Mouse (Mus musculus) neural tube, embryonic 12.5 days (tissue): ENCODE results near the gene Cyp11a1. TPM values are rescaled to one million over a fixed set of nuclear protein-coding genes. Genes with fewer than 3 reads are reported as not detected.

Source experiments
- ATAC-seq: fragments of 200-750 bp; cut with Nextera tagmentation; 2 replicates; pipeline ENCODE4 v1.8.0; 2017; ENCODE audit warnings: low read depth, mild to moderate bottlenecking, moderate TSS enrichment, moderate library complexity; ENCODE audit not compliant: low FRiP score
- H3K27ac ChIP-seq: fragments of 300-500 bp; sonication (generic); 2 replicates; pipeline ENCODE4 v1.5.1; 2016
- H3K27me3 ChIP-seq: fragments of 300-500 bp; sonication (generic); replicated peaks from 2 replicates; pipeline ENCODE4 v1.6.1; 2016; ENCODE audit warnings: mild to moderate bottlenecking
- H3K36me3 ChIP-seq: fragments of 300-500 bp; sonication (generic); 2 replicates; pipeline ENCODE4 v1.6.1; 2016; ENCODE audit warnings: mild to moderate bottlenecking
- H3K4me1 ChIP-seq: fragments of 300-500 bp; sonication (generic); 2 replicates; pipeline ENCODE4 v1.6.1; 2016
- H3K4me2 ChIP-seq: fragments of 300-500 bp; sonication (generic); replicated peaks from 2 replicates; pipeline ENCODE4 v1.6.1; 2016; ENCODE audit warnings: mild to moderate bottlenecking
- H3K4me3 ChIP-seq: fragments of 300-500 bp; sonication (generic); 2 replicates; pipeline ENCODE4 v1.5.1; 2016
- H3K9ac ChIP-seq: fragments of 300-500 bp; sonication (generic); 2 replicates; pipeline ENCODE4 v1.6.1; 2016; ENCODE audit warnings: mild to moderate bottlenecking
- H3K9me3 ChIP-seq: fragments of 300-500 bp; sonication (generic); 2 replicates; pipeline ENCODE4 v1.6.1; 2016; ENCODE audit warnings: mild to moderate bottlenecking
- WGBS: fragments of 180-500 bp; shearing (Covaris S2); methylation state at CpG from one replicate; pipeline ENCODE4 v1.1.7; 2016; 5-methylcytosine and 5-hydroxymethylcytosine counted together
- polyA plus RNA-seq: library from polyadenylated mRNA; unstranded; fragments of >200 nt; fragmentation: Nextera tagmentation; extraction: Ambion mirVana; gene quantifications from 2 replicates; pipeline ENCODE4 v1.2.1, GENCODE M21; 2016

Cyp11a1 gene
- polyA plus RNA-seq, 1 experiment from 2014 or later, result not detected

DNA sequence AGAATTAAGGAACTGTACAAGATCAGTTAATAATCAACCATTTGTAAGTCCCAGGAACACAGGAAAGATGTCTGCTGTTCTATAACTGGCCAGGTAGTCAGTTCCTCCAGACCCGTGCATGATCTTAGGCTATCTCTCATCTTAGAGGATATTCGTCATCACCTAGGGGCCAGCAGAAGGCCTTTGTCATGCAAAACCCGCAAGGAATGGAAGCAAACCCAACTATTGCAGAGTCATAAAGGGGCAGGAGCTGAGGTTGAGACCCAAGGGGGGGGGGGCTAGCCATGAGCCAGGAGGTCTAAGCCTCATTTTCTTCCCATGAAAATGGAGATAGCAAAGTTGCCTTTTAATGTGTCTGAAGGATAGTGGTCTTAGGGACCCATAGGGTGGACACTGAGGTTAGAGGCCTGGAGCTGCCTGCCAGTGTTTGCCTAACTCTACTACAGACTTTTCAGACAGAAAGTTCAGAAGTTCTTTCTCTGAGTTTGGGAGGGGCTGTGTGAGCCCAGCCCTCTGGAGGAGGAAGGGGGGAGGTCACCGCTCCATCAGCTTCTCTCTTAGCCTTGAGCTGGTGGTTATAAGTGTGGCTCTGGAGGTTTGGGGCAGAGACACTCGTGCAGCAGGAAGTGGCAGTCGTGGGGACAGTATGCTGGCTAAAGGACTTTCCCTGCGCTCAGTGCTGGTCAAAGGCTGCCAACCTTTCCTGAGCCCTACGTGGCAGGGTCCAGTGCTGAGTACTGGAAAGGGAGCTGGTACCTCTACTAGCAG lies 8.4 kb downstream of the Cyp11a1 start:
- H3K9ac ChIP-seq, result no peak overlapping the region
- H3K27ac ChIP-seq, result no peak overlapping the region
- H3K4me1 ChIP-seq, result no peaks in the 10 kb centered on the region
- no peaks in the 10 kb centered on the region for H3K27me3 ChIP-seq
- no peak overlapping the region for H3K4me3 ChIP-seq
- 65% methylated on average over 8 of the region's 8 CpGs for WGBS
- H3K36me3 ChIP-seq, result no peaks in the 10 kb centered on the region
- no peaks in the 10 kb centered on the region for H3K9me3 ChIP-seq
- H3K4me2 ChIP-seq, result no peak overlapping the region
- no peak for ATAC-seq

DNA sequence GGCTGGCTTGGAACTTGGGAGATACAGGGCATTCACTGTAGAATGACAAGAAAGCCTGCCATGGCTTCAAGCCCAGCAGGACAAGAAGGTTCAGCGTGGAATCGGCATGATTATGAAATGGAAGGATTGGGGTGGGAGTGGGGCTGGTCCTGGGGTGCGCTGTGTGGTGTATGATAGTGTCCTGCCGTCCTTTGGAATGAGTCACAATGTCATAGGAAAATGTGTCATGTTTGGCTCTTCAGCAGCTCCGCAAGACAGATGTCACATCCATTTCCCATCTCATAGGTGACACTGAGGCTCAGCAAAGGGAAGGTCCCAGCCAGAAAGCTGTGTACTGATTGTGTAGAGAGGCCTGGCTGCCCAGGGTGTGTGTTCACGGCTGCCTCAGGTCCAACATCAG lies 9.6 kb downstream of the Cyp11a1 start:
- H3K36me3 ChIP-seq, result no peaks in the 10 kb centered on the region
- H3K4me2 ChIP-seq, result no peak overlapping the region
- ATAC-seq, result no peak
- H3K4me1 ChIP-seq, result no peaks in the 10 kb centered on the region
- no peak overlapping the region for H3K4me3 ChIP-seq
- no peaks in the 10 kb centered on the region for H3K9me3 ChIP-seq
- H3K27me3 ChIP-seq, result no peaks in the 10 kb centered on the region
- WGBS, result 89% methylated on average over 6 of the region's 6 CpGs
- no peak overlapping the region for H3K27ac ChIP-seq
- no peak overlapping the region for H3K9ac ChIP-seq

GRCm38 (mm10) chr9:58016962-58017361 lies 10.8 kb downstream of the Cyp11a1 start:
- no peak overlapping the region for H3K4me2 ChIP-seq
- H3K4me3 ChIP-seq, result no peak overlapping the region
- 81% methylated on average over 3 of the region's 3 CpGs for WGBS
- no peaks in the 10 kb centered on the region for H3K4me1 ChIP-seq
- no peaks in the 10 kb centered on the region for H3K9me3 ChIP-seq
- no peaks in the 10 kb centered on the region for H3K36me3 ChIP-seq
- ATAC-seq, result no peak
- no peaks in the 10 kb centered on the region for H3K27me3 ChIP-seq
- no peak overlapping the region for H3K27ac ChIP-seq
- no peak overlapping the region for H3K9ac ChIP-seq

- H3K27ac ChIP-seq, result no peak overlapping the region
- ATAC-seq, result no peak
- 88% methylated on average over 5 of the region's 5 CpGs for WGBS
- H3K9me3 ChIP-seq, result no peaks in the 10 kb centered on the region
- no peaks in the 10 kb centered on the region for H3K27me3 ChIP-seq
- no peak overlapping the region for H3K9ac ChIP-seq
- no peak overlapping the region for H3K4me3 ChIP-seq
- no peak overlapping the region for H3K4me2 ChIP-seq
- no peaks in the 10 kb centered on the region for H3K4me1 ChIP-seq
- H3K36me3 ChIP-seq, result no peaks in the 10 kb centered on the region
Measured at GRCm38 (mm10) chr9:58018385-58018784, 12.2 kb downstream of the Cyp11a1 start.

- Histone ChIP-seq H3K4me1 (no peaks in the 10 kb centered on the region), H3K9ac (no peak overlapping the region), H3K4me2 (no peak overlapping the region), H3K4me3 (no peak overlapping the region), H3K27ac (no peak overlapping the region), H3K36me3 (no peaks in the 10 kb centered on the region), H3K27me3 (peaks cover 3% of the 10 kb centered on the region; the same call in 1 of the 2 replicates), H3K9me3 (no peaks in the 10 kb centered on the region)
- WGBS, result 86% methylated on average over 9 of the region's 9 CpGs
- ATAC-seq, result no peak
Measured at GRCm38 (mm10) chr9:58025995-58026394, 19.8 kb downstream of the Cyp11a1 start.

DNA sequence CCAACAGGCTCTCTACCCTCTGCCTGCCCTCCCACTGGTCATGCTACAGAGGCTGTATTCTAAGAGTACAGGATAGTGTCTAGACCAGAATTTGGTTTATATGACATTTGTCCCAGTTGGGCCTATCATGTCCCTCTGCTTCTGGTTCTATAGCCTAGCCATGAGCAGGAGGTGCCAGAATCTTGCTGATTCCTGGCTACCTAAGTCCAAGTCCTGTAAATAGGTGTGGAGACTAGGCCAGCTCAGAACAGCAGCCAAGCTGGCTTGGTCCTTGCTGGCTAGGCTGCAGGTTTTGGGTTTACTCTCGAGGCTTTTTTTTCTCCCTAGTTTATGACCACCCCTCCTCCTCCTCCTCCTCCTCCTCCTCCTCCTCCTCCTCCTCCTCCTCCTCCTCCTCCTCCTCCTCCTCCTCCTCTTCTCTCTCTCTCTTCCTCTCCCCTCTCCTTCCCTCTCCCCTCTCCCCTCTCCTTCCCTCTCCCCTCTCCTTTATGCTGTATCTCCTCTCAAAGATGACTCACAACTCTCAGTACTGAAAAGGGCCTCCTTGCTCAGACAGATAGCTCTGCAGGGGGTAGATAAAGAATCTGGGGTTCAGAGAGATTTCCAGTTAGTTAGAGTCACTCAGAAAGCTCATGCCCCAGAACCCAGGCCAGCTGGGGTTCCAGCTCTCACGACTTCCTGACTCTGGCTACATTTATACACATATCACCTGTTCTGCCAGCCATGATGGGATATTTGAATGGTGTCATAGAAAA lies 21.4 kb downstream of the Cyp11a1 start:
- no peak overlapping the region for H3K4me2 ChIP-seq
- H3K9me3 ChIP-seq, result no peaks in the 10 kb centered on the region
- no peak overlapping the region for H3K4me3 ChIP-seq
- ATAC-seq, result no peak
- H3K27me3 ChIP-seq, result peaks cover 3% of the 10 kb centered on the region; the same call in 1 of the 2 replicates
- WGBS, result 39% methylated on average over 2 of the region's 2 CpGs
- no peak overlapping the region for H3K9ac ChIP-seq
- no peaks in the 10 kb centered on the region for H3K4me1 ChIP-seq
- H3K27ac ChIP-seq, result no peak overlapping the region
- H3K36me3 ChIP-seq, result no peaks in the 10 kb centered on the region

DNA sequence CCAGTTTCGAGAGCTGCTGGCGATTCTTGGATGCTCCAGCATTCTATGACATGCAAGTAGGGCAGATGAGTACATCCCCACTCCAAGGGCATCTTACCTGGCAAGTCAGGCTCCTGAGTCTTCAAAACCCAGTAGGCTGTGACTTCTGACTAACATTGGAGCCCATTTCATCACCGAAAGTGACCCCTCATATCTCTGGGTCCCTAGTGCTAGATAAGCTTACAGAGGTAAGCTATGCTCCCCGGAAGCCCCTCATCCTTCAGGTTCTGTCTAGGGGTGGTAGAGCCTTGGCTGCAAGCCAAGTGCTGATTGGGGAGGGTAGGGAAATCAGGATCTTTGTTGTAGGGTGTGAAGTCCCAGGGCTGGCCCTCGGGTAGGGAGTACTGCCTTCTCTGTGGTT lies 22.6 kb downstream of the Cyp11a1 start:
- no peak overlapping the region for H3K4me3 ChIP-seq
- H3K27ac ChIP-seq, result no peak overlapping the region
- H3K9me3 ChIP-seq, result no peaks in the 10 kb centered on the region
- H3K27me3 ChIP-seq, result peaks cover 3% of the 10 kb centered on the region; the same call in 1 of the 2 replicates
- H3K4me2 ChIP-seq, result no peak overlapping the region
- 76% methylated on average over 5 of the region's 5 CpGs for WGBS
- no peaks in the 10 kb centered on the region for H3K36me3 ChIP-seq
- ATAC-seq, result no peak
- no peak overlapping the region for H3K9ac ChIP-seq
- no peaks in the 10 kb centered on the region for H3K4me1 ChIP-seq

GRCm38 (mm10) chr9:58029635-58030034 lies 23.4 kb downstream of the Cyp11a1 start:
- Histone ChIP-seq H3K27ac (no peak overlapping the region), H3K4me3 (no peak overlapping the region), H3K4me1 (no peaks in the 10 kb centered on the region), H3K9ac (no peak overlapping the region), H3K36me3 (no peaks in the 10 kb centered on the region), H3K27me3 (peaks cover 3% of the 10 kb centered on the region; the same call in 1 of the 2 replicates), H3K4me2 (no peak overlapping the region), H3K9me3 (no peaks in the 10 kb centered on the region)
- ATAC-seq, result no peak
- 87% methylated on average over 6 of the region's 6 CpGs for WGBS

GRCm38 (mm10) chr9:58031895-58032294 lies 25.7 kb downstream of the Cyp11a1 start:
- Histone ChIP-seq H3K9me3 (no peaks in the 10 kb centered on the region), H3K4me2 (no peak overlapping the region), H3K27me3 (peaks cover 12% of the 10 kb centered on the region; the same call in 1 of the 2 replicates), H3K4me3 (no peak overlapping the region), H3K9ac (no peak overlapping the region), H3K27ac (no peak overlapping the region), H3K4me1 (no peaks in the 10 kb centered on the region), H3K36me3 (no peaks in the 10 kb centered on the region)
- no peak for ATAC-seq
- 88% methylated on average over 5 of the region's 5 CpGs for WGBS

DNA sequence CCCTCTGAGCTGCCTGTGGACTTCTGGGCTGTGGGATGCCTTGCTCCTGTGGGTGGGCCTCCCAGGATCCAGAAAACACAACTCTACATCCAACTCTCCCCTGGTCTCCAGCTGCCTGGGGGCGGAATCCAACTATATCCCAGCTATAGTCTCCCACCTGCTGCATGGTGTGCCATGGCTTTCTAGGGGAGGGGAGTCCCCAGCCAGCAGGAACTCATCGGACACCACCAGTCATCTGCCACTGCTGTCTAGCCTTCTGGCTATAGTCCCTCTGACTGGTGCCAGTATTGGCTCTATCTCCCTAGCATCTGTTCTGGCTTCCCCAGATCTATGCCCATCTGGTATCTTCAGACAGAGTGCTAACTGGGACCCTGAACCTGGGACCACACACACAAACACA lies 29.3 kb downstream of the Cyp11a1 start:
- 70% methylated on average over 2 of the region's 2 CpGs for WGBS

GRCm38 (mm10) chr9:58035951-58036698 lies 29.9 kb downstream of the Cyp11a1 start:
- H3K4me3 ChIP-seq, result no peak overlapping the region
- no peak overlapping the region for H3K27ac ChIP-seq
- no peaks in the 10 kb centered on the region for H3K36me3 ChIP-seq
- WGBS, result 76% methylated on average over 7 of the region's 7 CpGs
- no peaks in the 10 kb centered on the region for H3K9me3 ChIP-seq
- no peak overlapping the region for H3K4me2 ChIP-seq
- H3K27me3 ChIP-seq, result peaks cover 33% of the 10 kb centered on the region
- H3K9ac ChIP-seq, result no peak overlapping the region
- H3K4me1 ChIP-seq, result peaks cover 20% of the 10 kb centered on the region
- no peak for ATAC-seq

More for the DNA sequence above, 29.3 kb downstream of the Cyp11a1 start:
- no peak overlapping the region for H3K4me3 ChIP-seq
- H3K9me3 ChIP-seq, result no peaks in the 10 kb centered on the region
- no peaks in the 10 kb centered on the region for H3K36me3 ChIP-seq
- peaks cover 33% of the 10 kb centered on the region for H3K27me3 ChIP-seq
- H3K4me2 ChIP-seq, result no peak overlapping the region
- peaks cover 14% of the 10 kb centered on the region; the same call in 1 of the 2 replicates for H3K4me1 ChIP-seq
- H3K9ac ChIP-seq, result no peak overlapping the region
- H3K27ac ChIP-seq, result no peak overlapping the region
- no peak for ATAC-seq

- WGBS, result 85% methylated on average over 4 of the region's 4 CpGs
- H3K4me3 ChIP-seq, result no peak overlapping the region
Measured at GRCm38 (mm10) chr9:58036961-58037360, 30.8 kb downstream of the Cyp11a1 start.

More at GRCm38 (mm10) chr9:58036961-58037360, 30.8 kb downstream of the Cyp11a1 start:
- H3K27ac ChIP-seq, result no peak overlapping the region
- no peaks in the 10 kb centered on the region for H3K36me3 ChIP-seq
- ATAC-seq, result no peak
- H3K9me3 ChIP-seq, result no peaks in the 10 kb centered on the region
- H3K4me1 ChIP-seq, result peaks cover 28% of the 10 kb centered on the region
- no peak overlapping the region for H3K4me2 ChIP-seq
- peaks cover 33% of the 10 kb centered on the region for H3K27me3 ChIP-seq
- no peak overlapping the region for H3K9ac ChIP-seq
